Mouse (Mus musculus): ENCODE measurements around the gene Xaf1. TPM values are rescaled to one million over a fixed set of nuclear protein-coding genes. Genes with fewer than 3 reads are reported as not detected.
A peak's percentile ranks its signal among the peaks of the same experiment; 100 is the strongest.

The Xaf1 gene
- polyA plus RNA-seq, 1 experiment: 28.3 TPM

DNA sequence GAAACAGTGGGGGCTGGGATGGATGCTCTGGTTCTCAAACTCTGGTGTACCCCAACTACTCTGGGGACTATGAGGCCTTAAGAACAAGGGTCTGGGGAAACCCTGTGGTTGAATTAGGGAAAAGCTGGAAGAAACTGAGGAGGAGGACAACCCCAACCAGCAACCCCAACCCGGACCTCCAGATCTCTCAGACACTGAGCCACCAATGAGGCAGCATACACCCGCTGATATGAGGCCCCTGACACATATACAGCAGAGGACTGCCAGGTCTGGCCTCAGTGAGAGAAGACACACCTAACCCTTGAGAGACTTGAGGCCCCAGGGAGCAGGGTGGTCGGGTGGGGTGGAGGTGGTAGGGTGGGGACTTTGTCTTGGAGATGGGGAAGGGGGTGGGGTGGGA, 14.8 kb upstream of the Xaf1 start:
- Histone ChIP-seq H3K27ac (ENCODE audit: insufficient read depth, low read depth, low read length) (no peak overlapping the region), H3K36me3 (ENCODE audit: control insufficient read depth, insufficient read depth, low read length) (no peaks in the 10 kb centered on the region), H3K4me3 (ENCODE audit: low read depth, low read length) (no peak overlapping the region), H3K4me1 (ENCODE audit: control insufficient read depth, insufficient read depth, insufficient read length, low read length) (no peaks in the 10 kb centered on the region), H3K27me3 (ENCODE audit: control insufficient read depth, insufficient read depth, low read length) (no peaks in the 10 kb centered on the region)
- 55% methylated on average over 3 of the region's 3 CpGs for WGBS
- TF ChIP-seq CTCF (IDR thresholded peaks at IDR 0.05; ENCODE audit: extremely low read depth, insufficient read length, insufficient replicate concordance, low read depth, low read length) (no peak), POLR2A (IDR thresholded peaks at IDR 0.05; ENCODE audit: low read depth, low read length) (no peak)

GRCm38 (mm10) chr11:72287126-72287525, 14.3 kb upstream of the Xaf1 start:
- Histone ChIP-seq H3K4me3 (ENCODE audit: low read depth, low read length) (no peak overlapping the region), H3K27me3 (ENCODE audit: control insufficient read depth, insufficient read depth, low read length) (no peaks in the 10 kb centered on the region), H3K4me1 (ENCODE audit: control insufficient read depth, insufficient read depth, insufficient read length, low read length) (no peaks in the 10 kb centered on the region), H3K27ac (ENCODE audit: insufficient read depth, low read depth, low read length) (no peak overlapping the region), H3K36me3 (ENCODE audit: control insufficient read depth, insufficient read depth, low read length) (no peaks in the 10 kb centered on the region)
- WGBS: 92% methylated on average over 2 of the region's 2 CpGs
- TF ChIP-seq CTCF (IDR thresholded peaks at IDR 0.05; ENCODE audit: extremely low read depth, insufficient read length, insufficient replicate concordance, low read depth, low read length): no peak
- TF ChIP-seq POLR2A (IDR thresholded peaks at IDR 0.05; ENCODE audit: low read depth, low read length): no peak

DNA sequence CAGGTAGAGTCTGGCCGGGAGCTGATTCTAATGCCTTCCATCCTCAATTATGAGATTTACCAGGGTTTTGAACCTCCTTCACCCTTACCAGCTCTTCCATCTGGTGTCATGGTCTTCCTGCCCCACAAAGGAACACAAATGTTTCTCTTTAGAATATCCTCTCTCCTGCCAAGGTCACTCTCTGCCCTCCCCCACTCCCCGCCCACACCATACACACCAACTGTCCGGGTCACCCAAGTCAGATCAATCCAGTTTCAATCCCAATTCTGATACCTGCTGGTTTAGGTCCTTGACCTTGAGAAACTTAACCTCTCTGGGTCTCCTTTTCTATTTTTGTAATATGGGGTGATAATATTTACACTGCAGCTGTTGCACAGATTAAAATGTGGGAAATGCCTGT, 13.9 kb upstream of the Xaf1 start:
- Histone ChIP-seq H3K36me3 (ENCODE audit: control insufficient read depth, insufficient read depth, low read length) (no peaks in the 10 kb centered on the region), H3K27ac (ENCODE audit: insufficient read depth, low read depth, low read length) (no peak overlapping the region), H3K27me3 (ENCODE audit: control insufficient read depth, insufficient read depth, low read length) (no peaks in the 10 kb centered on the region), H3K4me1 (ENCODE audit: control insufficient read depth, insufficient read depth, insufficient read length, low read length) (no peaks in the 10 kb centered on the region), H3K4me3 (ENCODE audit: low read depth, low read length) (no peak overlapping the region)
- TF ChIP-seq CTCF (IDR thresholded peaks at IDR 0.05; ENCODE audit: extremely low read depth, insufficient read length, insufficient replicate concordance, low read depth, low read length) (no peak), POLR2A (IDR thresholded peaks at IDR 0.05; ENCODE audit: low read depth, low read length) (no peak)
- WGBS: 73% methylated on average over 3 of the region's 3 CpGs

GRCm38 (mm10) chr11:72293116-72293515, 8.3 kb upstream of the Xaf1 start:
- H3K36me3 ChIP-seq (ENCODE audit: control insufficient read depth, insufficient read depth, low read length): no peaks in the 10 kb centered on the region
- TF ChIP-seq CTCF (IDR thresholded peaks at IDR 0.05; ENCODE audit: extremely low read depth, insufficient read length, insufficient replicate concordance, low read depth, low read length) (no peak), POLR2A (IDR thresholded peaks at IDR 0.05; ENCODE audit: low read depth, low read length) (no peak)
- no peak overlapping the region for H3K27ac ChIP-seq (ENCODE audit: insufficient read depth, low read depth, low read length)
- H3K4me1 ChIP-seq (ENCODE audit: control insufficient read depth, insufficient read depth, insufficient read length, low read length): no peaks in the 10 kb centered on the region
- H3K27me3 ChIP-seq (ENCODE audit: control insufficient read depth, insufficient read depth, low read length): no peaks in the 10 kb centered on the region
- 78% methylated on average over 2 of the region's 2 CpGs for WGBS
- H3K4me3 ChIP-seq (ENCODE audit: low read depth, low read length): no peak overlapping the region

DNA sequence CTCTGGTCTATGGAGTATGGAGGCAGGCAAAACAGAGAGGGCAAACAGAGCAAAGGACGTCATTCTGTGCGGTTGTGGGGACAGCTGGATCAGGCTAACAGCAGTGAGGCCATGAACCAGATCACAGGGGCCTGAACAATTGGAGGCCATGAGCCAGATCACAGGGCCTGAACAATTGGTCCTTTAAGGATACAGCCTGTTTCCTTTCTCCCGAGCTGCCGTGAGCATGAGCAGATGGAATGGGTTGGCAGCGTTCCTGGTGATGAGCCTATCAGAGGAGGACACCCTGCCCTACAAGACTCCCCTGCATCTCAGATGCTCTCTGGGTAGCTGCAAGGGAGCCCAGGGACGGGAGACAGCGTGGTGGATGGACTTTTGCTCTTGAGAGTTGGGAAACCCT, 801 bp downstream of the Xaf1 start:
- H3K4me3 ChIP-seq (ENCODE audit: low read depth, low read length): peak overlapping the region; percentile 63
- peak overlapping the region; percentile 80 for H3K27ac ChIP-seq (ENCODE audit: insufficient read depth, low read depth, low read length)
- H3K27me3 ChIP-seq (ENCODE audit: control insufficient read depth, insufficient read depth, low read length): no peaks in the 10 kb centered on the region
- WGBS: 51% methylated on average over 7 of the region's 7 CpGs
- H3K36me3 ChIP-seq (ENCODE audit: control insufficient read depth, insufficient read depth, low read length): peaks cover 23% of the 10 kb centered on the region; the same call in 1 of the 2 replicates
- no peak for TF ChIP-seq POLR2A (IDR thresholded peaks at IDR 0.05; ENCODE audit: low read depth, low read length)
- TF ChIP-seq CTCF (IDR thresholded peaks at IDR 0.05; ENCODE audit: extremely low read depth, insufficient read length, insufficient replicate concordance, low read depth, low read length): no peak
- peaks cover 17% of the 10 kb centered on the region for H3K4me1 ChIP-seq (ENCODE audit: control insufficient read depth, insufficient read depth, insufficient read length, low read length)

DNA sequence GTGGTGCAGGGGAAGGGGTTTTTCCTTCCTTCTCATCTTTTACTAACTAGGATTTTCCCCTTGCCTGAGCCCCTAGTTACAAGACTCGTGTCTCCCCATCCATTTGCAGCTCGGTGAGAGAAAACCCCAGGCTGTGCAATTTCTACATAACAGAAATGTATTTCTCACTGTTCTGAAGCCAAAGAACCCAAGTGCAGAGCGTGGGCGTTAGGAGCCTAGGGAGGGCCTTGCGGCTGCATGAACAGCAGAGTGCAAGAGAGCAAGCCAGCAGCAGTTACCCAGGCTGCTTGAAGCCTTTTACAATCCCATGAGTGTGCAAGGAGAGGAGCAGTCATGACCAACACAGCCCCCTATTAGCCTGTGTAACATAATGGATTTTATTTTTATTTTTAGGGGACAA, 6.0 kb downstream of the Xaf1 start:
- 86% methylated on average over 5 of the region's 5 CpGs for WGBS
- Histone ChIP-seq H3K4me1 (ENCODE audit: control insufficient read depth, insufficient read depth, insufficient read length, low read length) (peaks cover 8% of the 10 kb centered on the region), H3K36me3 (ENCODE audit: control insufficient read depth, insufficient read depth, low read length) (peaks cover 52% of the 10 kb centered on the region), H3K27me3 (ENCODE audit: control insufficient read depth, insufficient read depth, low read length) (no peaks in the 10 kb centered on the region), H3K27ac (ENCODE audit: insufficient read depth, low read depth, low read length) (no peak overlapping the region), H3K4me3 (ENCODE audit: low read depth, low read length) (no peak overlapping the region)
- TF ChIP-seq POLR2A (IDR thresholded peaks at IDR 0.05; ENCODE audit: low read depth, low read length) (no peak), CTCF (IDR thresholded peaks at IDR 0.05; ENCODE audit: extremely low read depth, insufficient read length, insufficient replicate concordance, low read depth, low read length) (no peak)

GRCm38 (mm10) chr11:72308982-72309381, 7.6 kb downstream of the Xaf1 start:
- WGBS: 55% methylated on average over 2 of the region's 2 CpGs
- H3K36me3 ChIP-seq (ENCODE audit: control insufficient read depth, insufficient read depth, low read length): peaks cover 47% of the 10 kb centered on the region
- no peak overlapping the region for H3K4me3 ChIP-seq (ENCODE audit: low read depth, low read length)
- H3K27ac ChIP-seq (ENCODE audit: insufficient read depth, low read depth, low read length): no peak overlapping the region
- no peaks in the 10 kb centered on the region for H3K4me1 ChIP-seq (ENCODE audit: control insufficient read depth, insufficient read depth, insufficient read length, low read length)
- no peaks in the 10 kb centered on the region for H3K27me3 ChIP-seq (ENCODE audit: control insufficient read depth, insufficient read depth, low read length)
- TF ChIP-seq POLR2A (IDR thresholded peaks at IDR 0.05; ENCODE audit: low read depth, low read length): no peak
- no peak for TF ChIP-seq CTCF (IDR thresholded peaks at IDR 0.05; ENCODE audit: extremely low read depth, insufficient read length, insufficient replicate concordance, low read depth, low read length)

GRCm38 (mm10) chr11:72310491-72310890, 9.1 kb downstream of the Xaf1 start:
- H3K27ac ChIP-seq (ENCODE audit: insufficient read depth, low read depth, low read length): no peak overlapping the region
- no peak for TF ChIP-seq CTCF (IDR thresholded peaks at IDR 0.05; ENCODE audit: extremely low read depth, insufficient read length, insufficient replicate concordance, low read depth, low read length)
- no peak for TF ChIP-seq POLR2A (IDR thresholded peaks at IDR 0.05; ENCODE audit: low read depth, low read length)
- no peaks in the 10 kb centered on the region for H3K4me1 ChIP-seq (ENCODE audit: control insufficient read depth, insufficient read depth, insufficient read length, low read length)
- no peak overlapping the region for H3K4me3 ChIP-seq (ENCODE audit: low read depth, low read length)
- WGBS: 75% methylated on average over 4 of the region's 4 CpGs
- H3K36me3 ChIP-seq (ENCODE audit: control insufficient read depth, insufficient read depth, low read length): peaks cover 37% of the 10 kb centered on the region
- peaks cover 4% of the 10 kb centered on the region; the same call in 1 of the 2 replicates for H3K27me3 ChIP-seq (ENCODE audit: control insufficient read depth, insufficient read depth, low read length)
